Mouse (Mus musculus): ENCODE measurements around the gene Pigk.

DNA sequence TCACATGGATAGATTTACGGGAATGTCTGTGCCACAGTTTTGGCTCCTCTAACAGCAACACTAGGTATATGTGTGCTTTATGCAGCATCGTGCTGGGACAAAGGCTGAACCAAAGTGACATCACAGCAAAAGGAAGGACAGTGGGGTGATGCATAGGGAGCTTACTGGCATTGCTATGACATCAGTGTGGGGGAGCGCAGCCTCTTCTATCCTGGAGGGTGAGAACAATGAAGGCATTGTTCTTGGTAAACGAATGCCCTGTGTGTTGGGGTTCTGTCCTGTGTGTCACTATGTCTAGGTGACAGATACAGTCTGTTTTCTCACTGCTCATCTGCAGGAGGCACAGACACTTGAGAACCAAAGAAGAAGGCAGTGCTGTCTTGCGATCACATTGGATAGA lies 285.0 kb downstream of the Pigk start:
- no peak for TF ChIP-seq CTCF (IDR thresholded peaks at IDR 0.05; ENCODE audit: low read depth)
- TF ChIP-seq EP300 (optimal IDR thresholded peaks at IDR 0.05) = no peak

Data from stomach, postnatal 0 days (tissue).